17 mouse cellular contexts compared by ENCODE assay signal in genomic region chr6:135141451-135142147, GRCm38 (mm10). TPM values are rescaled to one million over a fixed set of nuclear protein-coding genes. Genes with fewer than 3 reads are reported as not detected.
DNase-seq lines count a peak whose midpoint lies in the region; ATAC-seq and TF ChIP-seq lines count a peak whose summit lies in the region.
"Had no signal": no experiment of that assay in that cellular context is flagged by ENCODE, and none has a peak within 500 bp of the region (broad histone marks: within the 10 kb centered on the region; RNA-seq: fewer than 3 reads in every experiment).

No protein-coding gene starts in this region.

- no peaks in the 10 kb centered on the region for H3K27me3 ChIP-seq in lung, postnatal 0 days (replicated peaks; ENCODE audit: insufficient read depth, low read length)
- H3K27me3 ChIP-seq in limb, embryonic 13.5 days: no peaks in the 10 kb centered on the region; the same call in 1 of the 2 replicates
- no peaks in the 10 kb centered on the region for H3K27me3 ChIP-seq in neural tube, embryonic 15.5 days (replicated peaks)
- H3K27me3 ChIP-seq: embryonic facial prominence, embryonic 13.5 days; liver, embryonic 15.5 days had no signal

- no peak for TF ChIP-seq EP300 in lung, postnatal 0 days (IDR thresholded peaks at IDR 0.05)

- H3K27ac ChIP-seq in lung, postnatal 0 days (ENCODE audit: low read length): no peak overlapping the region
- H3K27ac ChIP-seq in limb, embryonic 13.5 days: peak overlapping the region; percentile 40; the same call in 1 of the 2 replicates
- no peak overlapping the region for H3K27ac ChIP-seq in neural tube, embryonic 15.5 days (replicated peaks)
- H3K27ac ChIP-seq: embryonic facial prominence, embryonic 13.5 days; liver, embryonic 15.5 days had no signal

- H3K9ac ChIP-seq in lung, postnatal 0 days (replicated peaks; ENCODE audit: low read depth): no peak overlapping the region
- no peak overlapping the region for H3K9ac ChIP-seq in limb, embryonic 13.5 days
- H3K9ac ChIP-seq in neural tube, embryonic 15.5 days (replicated peaks): no peak overlapping the region
- H3K9ac ChIP-seq: embryonic facial prominence, embryonic 13.5 days; liver, embryonic 15.5 days had no signal

- H3K4me1 ChIP-seq in lung, postnatal 0 days (ENCODE audit: insufficient read depth, low read depth, low read length): 0 out of 2 replicates have a peak, but pooled peaks cover 2% of the 10 kb centered on the region
- H3K4me1 ChIP-seq in limb, embryonic 13.5 days: peaks cover 39% of the 10 kb centered on the region
- peaks cover 13% of the 10 kb centered on the region for H3K4me1 ChIP-seq in neural tube, embryonic 15.5 days
- H3K4me1 ChIP-seq: liver, embryonic 15.5 days had no signal

- H3K36me3 ChIP-seq in lung, postnatal 0 days (ENCODE audit: insufficient read depth, low read length): no peaks in the 10 kb centered on the region
- no peaks in the 10 kb centered on the region for H3K36me3 ChIP-seq in limb, embryonic 13.5 days
- no peaks in the 10 kb centered on the region for H3K36me3 ChIP-seq in neural tube, embryonic 15.5 days
- H3K36me3 ChIP-seq: embryonic facial prominence, embryonic 13.5 days had no signal

- H3K9me3 ChIP-seq in lung, postnatal 0 days (ENCODE audit: low read length): no peaks in the 10 kb centered on the region
- no peaks in the 10 kb centered on the region for H3K9me3 ChIP-seq in limb, embryonic 13.5 days
- no peaks in the 10 kb centered on the region for H3K9me3 ChIP-seq in neural tube, embryonic 15.5 days (replicated peaks)
- H3K9me3 ChIP-seq: embryonic facial prominence, embryonic 13.5 days; liver, embryonic 15.5 days had no signal

- no peak overlapping the region for H3K4me3 ChIP-seq in lung, postnatal 0 days (ENCODE audit: low read depth, low read length)
- H3K4me3 ChIP-seq in limb, embryonic 13.5 days: no peak overlapping the region
- no peak overlapping the region for H3K4me3 ChIP-seq in neural tube, embryonic 15.5 days (replicated peaks)
- H3K4me3 ChIP-seq: embryonic facial prominence, embryonic 13.5 days; liver, embryonic 15.5 days had no signal

- ATAC-seq in frontal cortex, adult (ENCODE audit: low TSS enrichment): peak; percentile 79
- peak; percentile 10 for ATAC-seq in lung, postnatal 0 days
- ATAC-seq in limb, embryonic 13.5 days (ENCODE audit: low FRiP score, low read depth): peak; percentile 7; the same call in 1 of the 2 replicates
- no peak for ATAC-seq in neural tube, embryonic 15.5 days (ENCODE audit: low FRiP score)
- ATAC-seq: forebrain, embryonic 14.5 days; intestine, embryonic 16.5 days had no signal

- no peak overlapping the region for H3K4me2 ChIP-seq in lung, postnatal 0 days (replicated peaks; ENCODE audit: low read depth, low read length)
- H3K4me2 ChIP-seq in limb, embryonic 13.5 days (replicated peaks): peak overlapping the region; percentile 15; the same call in 1 of the 2 replicates
- H3K4me2 ChIP-seq in neural tube, embryonic 15.5 days: no peak overlapping the region
- H3K4me2 ChIP-seq: embryonic facial prominence, embryonic 13.5 days; liver, embryonic 15.5 days had no signal

- no peak for TF ChIP-seq CTCF in lung, postnatal 0 days (IDR thresholded peaks at IDR 0.05)

- 45% methylated on average over 16 of the region's 16 CpGs for WGBS in lung, postnatal 0 days
- WGBS in limb, embryonic 13.5 days: 31% methylated on average over 16 of the region's 16 CpGs
- WGBS in neural tube, embryonic 15.5 days: 61% methylated on average over 16 of the region's 16 CpGs

- no peak for DNase-seq in frontal cortex, postnatal 14 days (ENCODE audit: low spot score in 2 of 2)
- DNase-seq in lung, postnatal 0 days (ENCODE audit: low spot score): peak; percentile 46
- no peak for DNase-seq in lung, adult 18-20 months
- peak; percentile 75 for DNase-seq in brain, adult 2 months (ENCODE audit: low read depth, low spot score)
- no peak for DNase-seq in neural tube, embryonic 10.5 days (ENCODE audit: extremely low spot score, low spot score)
- DNase-seq: cerebellum, postnatal 14 days; heart, adult 18-20 months; heart, postnatal 4 days; kidney, postnatal 36 days had no signal

RNA-seq across cellular contexts. Expression of gene Gprc5d, which starts 23.5 kb away (rescaled TPM):
- not detected in 2 replicates for polyA plus RNA-seq in lung, postnatal 0 days (2015; fragmentation: Nextera tagmentation; extraction: Ambion mirVana)
- polyA plus RNA-seq in limb, embryonic 13.5 days (2015; fragmentation: Nextera tagmentation; extraction: Ambion mirVana): not detected in 2 replicates
- polyA plus RNA-seq in neural tube, embryonic 15.5 days (2015; fragmentation: Nextera tagmentation; extraction: Ambion mirVana): not detected in 2 replicates
- polyA plus RNA-seq: embryonic facial prominence, embryonic 13.5 days; forebrain, embryonic 14.5 days; neural tube, embryonic 11.5 days had no signal

RNA-seq across cellular contexts. Expression of gene Fam234b, which starts 56.2 kb away (rescaled TPM):
- 5.7 and 6.1 TPM in 2 replicates for polyA plus RNA-seq in lung, postnatal 0 days (2015; fragmentation: Nextera tagmentation; extraction: Ambion mirVana)
- polyA plus RNA-seq in limb, embryonic 13.5 days (2015; fragmentation: Nextera tagmentation; extraction: Ambion mirVana): 27.0 and 30.3 TPM in 2 replicates
- 99.6 and 105 TPM in 2 replicates for polyA plus RNA-seq in neural tube, embryonic 15.5 days (2015; fragmentation: Nextera tagmentation; extraction: Ambion mirVana)

RNA-seq across cellular contexts. Expression of gene Hebp1, which starts 56.2 kb away (rescaled TPM):
- 16.3 and 16.5 TPM in 2 replicates for polyA plus RNA-seq in lung, postnatal 0 days (2015; fragmentation: Nextera tagmentation; extraction: Ambion mirVana)
- polyA plus RNA-seq in limb, embryonic 13.5 days (2015; fragmentation: Nextera tagmentation; extraction: Ambion mirVana): 9.4 and 10.2 TPM in 2 replicates
- polyA plus RNA-seq in neural tube, embryonic 15.5 days (2015; fragmentation: Nextera tagmentation; extraction: Ambion mirVana): 6.2 and 10.8 TPM in 2 replicates

Comparison
In these comparisons a context has a peak if more than half of its experiments do, and no peak if none do; other contexts are left out.
1. DNase-seq: peak in lung, postnatal 0 days (single experiment) and brain, adult 2 months (single experiment); none in frontal cortex, postnatal 14 days (0 of 2), lung, adult 18-20 months (0 of 2) and neural tube, embryonic 10.5 days (single experiment).